7 mouse cellular contexts compared by ENCODE assay signal in the genomic region with DNA sequence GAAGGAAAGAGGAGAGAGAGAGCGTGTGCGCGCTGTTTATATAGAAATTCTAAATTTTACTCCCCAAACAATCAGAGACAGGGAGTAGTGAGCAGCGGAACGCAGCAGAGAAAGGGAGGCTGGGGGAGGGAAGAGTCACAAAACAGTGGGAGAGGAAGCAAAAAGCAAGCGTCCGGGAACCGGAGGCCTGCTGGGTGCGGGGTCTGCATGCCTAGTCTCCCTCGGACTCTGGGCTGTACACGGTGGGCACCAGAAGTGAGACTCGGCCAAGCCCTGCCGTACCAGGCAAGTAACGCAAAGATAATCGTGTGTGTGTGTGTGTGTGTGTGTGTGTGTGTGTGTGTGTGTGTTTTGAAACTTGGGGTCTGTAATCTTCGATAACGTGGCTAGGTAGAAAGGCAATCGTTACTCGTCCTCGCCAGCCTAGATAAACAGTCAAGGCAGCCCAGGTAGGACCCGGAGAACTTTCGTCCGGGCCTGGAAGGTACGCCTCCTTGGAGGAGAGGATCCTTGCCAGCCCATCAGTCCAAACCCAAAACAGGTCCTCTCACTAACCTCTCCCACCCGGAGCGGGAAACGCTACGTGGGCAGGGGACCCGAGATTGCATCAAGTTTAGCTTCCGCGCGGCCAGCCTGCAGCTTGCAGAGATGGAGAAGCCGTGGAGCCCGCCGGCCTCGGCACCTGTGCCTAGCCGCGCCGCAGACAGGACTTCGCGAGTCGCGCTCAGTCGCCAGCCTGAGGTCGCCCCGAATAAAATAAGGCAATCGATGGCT. TPM values are rescaled to one million over a fixed set of nuclear protein-coding genes. Genes with fewer than 3 reads are reported as not detected.
DNase-seq lines count a peak whose midpoint lies in the region; ATAC-seq and TF ChIP-seq lines count a peak whose summit lies in the region.

No protein-coding gene starts in this region.

- TF ChIP-seq POLR2A in bone marrow macrophage, adult 2 months (IDR thresholded peaks at IDR 0.05; ENCODE audit: borderline replicate concordance, low read depth, low read length): no peak
- TF ChIP-seq POLR2A in small intestine, adult 2 months (IDR thresholded peaks at IDR 0.05; ENCODE audit: low read depth, low read length): no peak

- H3K36me3 ChIP-seq in megakaryocyte, embryonic 14.5 days (replicated peaks; ENCODE audit: low read length): no peaks in the 10 kb centered on the region
- H3K36me3 ChIP-seq in embryonic facial prominence, embryonic 13.5 days: no peaks in the 10 kb centered on the region
- no peaks in the 10 kb centered on the region for H3K36me3 ChIP-seq in hindbrain, embryonic 15.5 days
- no peaks in the 10 kb centered on the region for H3K36me3 ChIP-seq in liver, embryonic 11.5 days (ENCODE audit: control insufficient read depth, insufficient read depth, low read length)
- no peaks in the 10 kb centered on the region for H3K36me3 ChIP-seq in small intestine, adult 2 months (ENCODE audit: control insufficient read depth, insufficient read depth, low read length)

- peak overlapping the region; percentile 73 for H3K9ac ChIP-seq in embryonic facial prominence, embryonic 13.5 days
- H3K9ac ChIP-seq in hindbrain, embryonic 15.5 days: peak overlapping the region; percentile 65
- H3K9ac ChIP-seq in liver, embryonic 11.5 days (ENCODE audit: low read depth, low read length): peak overlapping the region; percentile 50

- WGBS in embryonic facial prominence, embryonic 13.5 days: under 1% methylated on average over 47 of the region's 47 CpGs
- under 1% methylated on average over 46 of the region's 47 CpGs for WGBS in hindbrain, embryonic 15.5 days
- 2% methylated on average over 47 of the region's 47 CpGs for WGBS in liver, embryonic 11.5 days
- 2% methylated on average over 47 of the region's 47 CpGs for WGBS in small intestine, adult 2 months

- ATAC-seq in megakaryocyte, adult 5-6 weeks (ENCODE audit: poor library complexity, severe bottlenecking): no peak
- no peak for ATAC-seq in embryonic facial prominence, embryonic 13.5 days (ENCODE audit: insufficient number of reproducible peaks, insufficient read depth, low FRiP score, low TSS enrichment, low read depth)
- ATAC-seq in hindbrain, embryonic 15.5 days (ENCODE audit: low FRiP score, low read depth): peak; percentile 5
- no peak for ATAC-seq in liver, embryonic 11.5 days (replicated peaks; ENCODE audit: low FRiP score)

- peak overlapping the region; percentile 88 for H3K4me2 ChIP-seq in embryonic facial prominence, embryonic 13.5 days
- H3K4me2 ChIP-seq in hindbrain, embryonic 15.5 days: peak overlapping the region; percentile 74
- peak overlapping the region; percentile 65 for H3K4me2 ChIP-seq in liver, embryonic 11.5 days

- no peak for DNase-seq in liver, embryonic 11.5 days (ENCODE audit: low spot score)

- no peak; the same call in 1 of the 2 replicates for TF ChIP-seq CTCF in bone marrow macrophage, adult 2 months (IDR thresholded peaks at IDR 0.05; ENCODE audit: low read depth, low read length)
- no peak for TF ChIP-seq CTCF in small intestine, adult 2 months (IDR thresholded peaks at IDR 0.05; ENCODE audit: extremely low read depth, insufficient read length, insufficient replicate concordance, low read depth, low read length)

- peaks cover 88% of the 10 kb centered on the region for H3K27me3 ChIP-seq in megakaryocyte, embryonic 14.5 days (replicated peaks)
- H3K27me3 ChIP-seq in embryonic facial prominence, embryonic 13.5 days: peaks cover 80% of the 10 kb centered on the region
- no peaks in the 10 kb centered on the region for H3K27me3 ChIP-seq in hindbrain, embryonic 15.5 days
- peaks cover 83% of the 10 kb centered on the region for H3K27me3 ChIP-seq in liver, embryonic 11.5 days (replicated peaks; ENCODE audit: control insufficient read depth, insufficient read depth, low read length)
- H3K27me3 ChIP-seq in small intestine, adult 2 months (ENCODE audit: control insufficient read depth, insufficient read depth, low read length): peaks cover 57% of the 10 kb centered on the region

- no peak overlapping the region for H3K27ac ChIP-seq in bone marrow macrophage, adult 2 months (ENCODE audit: insufficient read depth, low read depth, low read length)
- H3K27ac ChIP-seq in embryonic facial prominence, embryonic 13.5 days: peak overlapping the region; percentile 73
- H3K27ac ChIP-seq in hindbrain, embryonic 15.5 days (replicated peaks): peak overlapping the region; percentile 100
- H3K27ac ChIP-seq in liver, embryonic 11.5 days (ENCODE audit: low read depth, low read length): peak overlapping the region; percentile 55
- no peak overlapping the region for H3K27ac ChIP-seq in small intestine, adult 2 months (ENCODE audit: insufficient read depth, low read depth, low read length)

- peaks cover 52% of the 10 kb centered on the region for H3K4me1 ChIP-seq in megakaryocyte, embryonic 14.5 days
- H3K4me1 ChIP-seq in bone marrow macrophage, adult 2 months (ENCODE audit: control insufficient read depth, insufficient read depth, low read length): peaks cover 3% of the 10 kb centered on the region; the same call in 1 of the 2 replicates
- peaks cover 16% of the 10 kb centered on the region for H3K4me1 ChIP-seq in embryonic facial prominence, embryonic 13.5 days
- peaks cover 26% of the 10 kb centered on the region for H3K4me1 ChIP-seq in hindbrain, embryonic 15.5 days (replicated peaks)
- H3K4me1 ChIP-seq in liver, embryonic 11.5 days (replicated peaks; ENCODE audit: control insufficient read depth, insufficient read depth, low read length): no peaks in the 10 kb centered on the region
- peaks cover 2% of the 10 kb centered on the region; the same call in 1 of the 2 replicates for H3K4me1 ChIP-seq in small intestine, adult 2 months (ENCODE audit: control insufficient read depth, insufficient read depth, insufficient read length, low read length)

- H3K4me3 ChIP-seq in megakaryocyte, embryonic 14.5 days (replicated peaks): peak overlapping the region; percentile 78
- H3K4me3 ChIP-seq in bone marrow macrophage, adult 2 months (ENCODE audit: insufficient read depth, low read length): peak overlapping the region; percentile 36
- peak overlapping the region; percentile 71 for H3K4me3 ChIP-seq in embryonic facial prominence, embryonic 13.5 days
- H3K4me3 ChIP-seq in hindbrain, embryonic 15.5 days: peak overlapping the region; percentile 96
- H3K4me3 ChIP-seq in liver, embryonic 11.5 days (ENCODE audit: low read depth, low read length): peak overlapping the region; percentile 51
- peak overlapping the region; percentile 61 for H3K4me3 ChIP-seq in small intestine, adult 2 months (ENCODE audit: low read depth, low read length)

- H3K9me3 ChIP-seq in megakaryocyte, embryonic 14.5 days: no peaks in the 10 kb centered on the region
- H3K9me3 ChIP-seq in embryonic facial prominence, embryonic 13.5 days: no peaks in the 10 kb centered on the region
- no peaks in the 10 kb centered on the region for H3K9me3 ChIP-seq in hindbrain, embryonic 15.5 days
- no peaks in the 10 kb centered on the region for H3K9me3 ChIP-seq in liver, embryonic 11.5 days (ENCODE audit: control insufficient read depth, low read length)

RNA-seq across cellular contexts. Expression of a gene that starts 3.2 kb away (rescaled TPM):
- not detected in 2 replicates for polyA plus RNA-seq in megakaryocyte, embryonic 14.5 days (2012; ENCODE audit: insufficient read depth, low replicate concordance)
- total RNA-seq in megakaryocyte, adult 5-6 weeks (2015): not detected in 2 replicates
- not detected in 2 replicates for total RNA-seq in megakaryocyte, adult 5-6 weeks (2017)
- polyA plus RNA-seq in bone marrow macrophage, adult 2 months (2012; ENCODE audit: insufficient read depth, insufficient read length, missing spikeins): not detected in 2 replicates
- polyA plus RNA-seq in embryonic facial prominence, embryonic 13.5 days (2015; fragmentation: Nextera tagmentation; extraction: Ambion mirVana): 14.1 and 15.8 TPM in 2 replicates
- 51.8 and 57.4 TPM in 2 replicates for polyA plus RNA-seq in hindbrain, embryonic 15.5 days (2015; fragmentation: Nextera tagmentation; extraction: Ambion mirVana)
- polyA plus RNA-seq in liver, embryonic 11.5 days (2014; fragmentation: Nextera tagmentation; extraction: Ambion mirVana): 6.1 and 6.5 TPM in 2 replicates
- 2.7 and 5.9 TPM in 2 replicates for polyA plus RNA-seq in small intestine, adult 2 months (2012; rRNA removed)

Comparison
In these comparisons a context has a peak if more than half of its experiments do, and no peak if none do; other contexts are left out.
1. H3K4me3 ChIP-seq: peak in every context shown above with its lines; median percentile 96 in hindbrain, embryonic 15.5 days; 78 in megakaryocyte, embryonic 14.5 days; 71 in embryonic facial prominence, embryonic 13.5 days; 61 in small intestine, adult 2 months; 51 in liver, embryonic 11.5 days; 36 in bone marrow macrophage, adult 2 months.
2. H3K27ac ChIP-seq: peak in embryonic facial prominence, embryonic 13.5 days (single experiment), hindbrain, embryonic 15.5 days (single experiment) and liver, embryonic 11.5 days (single experiment); none in bone marrow macrophage, adult 2 months (single experiment) and small intestine, adult 2 months (single experiment).
3. Peak in every context shown above with its lines, with median percentiles within 50 percentile points of each other: H3K4me2 ChIP-seq and H3K9ac ChIP-seq.